Mouse (Mus musculus): ENCODE data around the gene Dmpk.

Gene Dmpk

GRCm38 (mm10) chr7:19096421-19096976, 12.8 kb downstream of the Dmpk start:
- DNase-seq (ENCODE audit: low read depth), result peak; percentile 6

- DNase-seq (ENCODE audit: low read depth), result no peak
Measured at GRCm38 (mm10) chr7:19097217-19097616, 13.6 kb downstream of the Dmpk start.

GRCm38 (mm10) chr7:19097863-19098262, 14.2 kb downstream of the Dmpk start:
- DNase-seq (ENCODE audit: low read depth), result no peak

- DNase-seq (ENCODE audit: low read depth), result no peak
Measured at GRCm38 (mm10) chr7:19098811-19099210, 15.2 kb downstream of the Dmpk start.

- no peak for DNase-seq (ENCODE audit: low read depth)
Measured at GRCm38 (mm10) chr7:19100290-19100689, 16.6 kb downstream of the Dmpk start.

GRCm38 (mm10) chr7:19103741-19104140, 20.1 kb downstream of the Dmpk start:
- no peak for DNase-seq (ENCODE audit: low read depth)

- no peak for DNase-seq (ENCODE audit: low read depth)
Measured at GRCm38 (mm10) chr7:19104486-19104885, 20.8 kb downstream of the Dmpk start.

- DNase-seq (ENCODE audit: low read depth), result no peak
Measured at GRCm38 (mm10) chr7:19107436-19107835, 23.8 kb downstream of the Dmpk start.

- no peak for DNase-seq (ENCODE audit: low read depth)
Measured at GRCm38 (mm10) chr7:19109565-19109964, 25.9 kb downstream of the Dmpk start.

- peak; percentile 50 for DNase-seq (ENCODE audit: low read depth)
Measured at GRCm38 (mm10) chr7:19118028-19118771, 34.6 kb downstream of the Dmpk start, which contains the start of gene Gm4969. Gene Gm4969 (minus strand): TSS chr7:19118368.

- no peak for DNase-seq (ENCODE audit: low read depth)
Measured at GRCm38 (mm10) chr7:19119083-19119482, 35.4 kb downstream of the Dmpk start.

- DNase-seq (ENCODE audit: low read depth), result peak; percentile 96
Measured at GRCm38 (mm10) chr7:19119631-19120429, 36.2 kb downstream of the Dmpk start, which contains the start of gene Fbxo46. Gene Fbxo46 (plus strand): TSS chr7:19119859.

GRCm38 (mm10) chr7:19121686-19122085, 38.0 kb downstream of the Dmpk start:
- DNase-seq (ENCODE audit: low read depth), result no peak

GRCm38 (mm10) chr7:19124713-19125112, 41.1 kb downstream of the Dmpk start:
- DNase-seq (ENCODE audit: low read depth), result no peak

GRCm38 (mm10) chr7:19127744-19128143, 44.1 kb downstream of the Dmpk start:
- no peak for DNase-seq (ENCODE audit: low read depth)

- no peak for DNase-seq (ENCODE audit: low read depth)
Measured at GRCm38 (mm10) chr7:19129396-19129795, 45.7 kb downstream of the Dmpk start.

- peak; percentile 43 for DNase-seq (ENCODE audit: low read depth)
Measured at GRCm38 (mm10) chr7:19130657-19131056, 47.0 kb downstream of the Dmpk start.

- DNase-seq (ENCODE audit: low read depth), result peak; percentile 95
Measured at GRCm38 (mm10) chr7:19131324-19131848, 47.7 kb downstream of the Dmpk start.

GRCm38 (mm10) chr7:19136168-19136567, 52.5 kb downstream of the Dmpk start:
- DNase-seq (ENCODE audit: low read depth), result no peak

GRCm38 (mm10) chr7:19136673-19137334, 53.2 kb downstream of the Dmpk start:
- peak; percentile 49 for DNase-seq (ENCODE audit: low read depth)

- peak; percentile 77 for DNase-seq (ENCODE audit: low read depth)
Measured at GRCm38 (mm10) chr7:19137380-19137779, 53.7 kb downstream of the Dmpk start.
